Comparison of ENCODE assay signal across 8 mouse cellular contexts in the genomic region with DNA sequence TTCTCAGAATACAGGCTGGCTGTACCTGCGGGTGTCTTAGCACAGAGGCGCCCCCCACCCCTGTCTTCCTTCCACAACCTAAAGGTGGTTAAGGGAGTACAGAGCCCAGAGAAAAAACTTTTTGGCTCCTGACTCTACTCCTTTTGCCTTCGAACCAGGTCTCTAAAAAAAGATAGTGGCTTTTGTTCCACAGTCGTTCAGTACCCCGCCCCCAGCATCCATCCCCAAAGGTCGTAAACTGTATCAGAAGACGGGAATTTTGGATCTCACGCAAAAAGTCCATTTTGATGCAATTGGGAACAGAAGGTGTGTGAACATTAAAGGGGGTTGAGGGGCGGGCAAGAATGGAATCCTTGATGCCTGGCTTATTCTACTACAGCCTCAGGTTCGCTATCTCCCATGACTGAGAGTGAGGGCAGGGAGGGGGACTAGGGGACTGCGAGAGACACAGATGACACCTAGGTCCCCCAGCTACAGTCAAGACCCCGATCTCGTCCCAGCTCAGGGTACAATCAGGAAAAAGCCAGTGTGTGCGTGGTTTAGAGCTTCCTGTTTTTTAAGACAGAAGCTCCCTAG. TPM values are rescaled to one million over a fixed set of nuclear protein-coding genes. Genes with fewer than 3 reads are reported as not detected.
DNase-seq lines count a peak whose midpoint lies in the region; ATAC-seq and TF ChIP-seq lines count a peak whose summit lies in the region.

No protein-coding gene starts in this region.

- peak overlapping the region; percentile 87 for H3K9ac ChIP-seq in heart, adult 2 months (ENCODE audit: low read depth, low read length)
- peak overlapping the region; percentile 91 for H3K9ac ChIP-seq in forebrain, embryonic 15.5 days (replicated peaks)
- H3K9ac ChIP-seq in liver, adult 2 months (ENCODE audit: low read depth, low read length) = peak overlapping the region; percentile 78
- H3K9ac ChIP-seq in stomach, postnatal 0 days (ENCODE audit: low read length) = peak overlapping the region; percentile 87

- no peak for TF ChIP-seq CTCF in heart, adult 2 months (IDR thresholded peaks at IDR 0.05)
- no peak for TF ChIP-seq CTCF in E14TG2a.4 (conservative IDR thresholded peaks at IDR 0.05; ENCODE audit: low read length)
- no peak for TF ChIP-seq CTCF in liver, adult 2 months (IDR thresholded peaks at IDR 0.05; ENCODE audit: low read depth, low read length)
- no peak for TF ChIP-seq CTCF in stomach, postnatal 0 days (IDR thresholded peaks at IDR 0.05; ENCODE audit: low read depth)

- ATAC-seq in forebrain, embryonic 15.5 days (replicated peaks) = peak; percentile 39
- ATAC-seq in stomach, postnatal 0 days (ENCODE audit: low FRiP score, low TSS enrichment) = no peak

- TF ChIP-seq EP300 in heart, adult 2 months (IDR thresholded peaks at IDR 0.05; ENCODE audit: insufficient read depth, low read depth, low read length) = no peak
- TF ChIP-seq EP300 in stomach, postnatal 0 days (optimal IDR thresholded peaks at IDR 0.05) = no peak

- no peak for DNase-seq in heart, adult 2 months
- no peak for DNase-seq in heart, adult 11 months
- DNase-seq in liver, adult 2 months (ENCODE audit: extremely low read depth, low read depth, low spot score) = no peak
- no peak for DNase-seq in stomach, postnatal 0 days (ENCODE audit: low spot score)
- DNase-seq in layer of hippocampus, postnatal 25 days (ENCODE audit: extremely low spot score in 1 of 2, low spot score in 1 of 2) = no peak
- no peak for DNase-seq in adipocyte (ENCODE audit: low spot score)

- H3K4me3 ChIP-seq in heart, adult 2 months = peak overlapping the region; percentile 55
- H3K4me3 ChIP-seq in E14TG2a.4 (replicated peaks; ENCODE audit: low read length) = peak overlapping the region; percentile 93
- peak overlapping the region; percentile 64 for H3K4me3 ChIP-seq in forebrain, embryonic 15.5 days
- peak overlapping the region; percentile 87 for H3K4me3 ChIP-seq in liver, adult 2 months (ENCODE audit: insufficient read depth, low read depth, low read length)
- peak overlapping the region; percentile 84 for H3K4me3 ChIP-seq in stomach, postnatal 0 days (ENCODE audit: low read depth, low read length)

- no peaks in the 10 kb centered on the region for H3K4me1 ChIP-seq in heart, adult 2 months (ENCODE audit: control insufficient read depth, insufficient read depth, low read length)
- peaks cover 19% of the 10 kb centered on the region; the same call in 1 of the 2 replicates for H3K4me1 ChIP-seq in E14TG2a.4 (replicated peaks; ENCODE audit: low read depth, low read length)
- peaks cover 12% of the 10 kb centered on the region; the same call in 1 of the 2 replicates for H3K4me1 ChIP-seq in forebrain, embryonic 15.5 days
- H3K4me1 ChIP-seq in liver, adult 2 months (ENCODE audit: control insufficient read depth, insufficient read depth, low read length) = peaks cover 3% of the 10 kb centered on the region; the same call in 1 of the 2 replicates
- H3K4me1 ChIP-seq in stomach, postnatal 0 days (replicated peaks; ENCODE audit: control insufficient read depth, insufficient read depth) = no peaks in the 10 kb centered on the region

- no peaks in the 10 kb centered on the region for H3K27me3 ChIP-seq in heart, adult 2 months (ENCODE audit: control insufficient read depth, insufficient read depth, low read length)
- H3K27me3 ChIP-seq in E14TG2a.4 (ENCODE audit: insufficient read depth, low read length) = peaks cover 67% of the 10 kb centered on the region
- no peaks in the 10 kb centered on the region for H3K27me3 ChIP-seq in forebrain, embryonic 15.5 days
- no peaks in the 10 kb centered on the region for H3K27me3 ChIP-seq in liver, adult 2 months (ENCODE audit: control insufficient read depth, insufficient read depth, low read length)
- no peaks in the 10 kb centered on the region for H3K27me3 ChIP-seq in stomach, postnatal 0 days (ENCODE audit: control insufficient read depth, insufficient read depth, low read length)

- H3K79me2 ChIP-seq in heart, adult 2 months (replicated peaks; ENCODE audit: control insufficient read depth, insufficient read depth, low read length) = 0 out of 2 replicates have a peak, but pooled peaks cover 1% of the 10 kb centered on the region
- no peaks in the 10 kb centered on the region; the same call in 1 of the 2 replicates for H3K79me2 ChIP-seq in liver, adult 2 months (ENCODE audit: control insufficient read depth, insufficient read depth, low read length)

- WGBS in heart, adult 2 months = 2% methylated on average over 14 of the region's 14 CpGs
- 1% methylated on average over 14 of the region's 14 CpGs for WGBS in forebrain, embryonic 15.5 days
- WGBS in liver, adult 2 months = 3% methylated on average over 14 of the region's 14 CpGs
- WGBS in stomach, postnatal 0 days = 2% methylated on average over 14 of the region's 14 CpGs

- no peaks in the 10 kb centered on the region for H3K9me3 ChIP-seq in E14TG2a.4 (ENCODE audit: low read length)
- H3K9me3 ChIP-seq in forebrain, embryonic 15.5 days = no peaks in the 10 kb centered on the region
- H3K9me3 ChIP-seq in stomach, postnatal 0 days (ENCODE audit: control insufficient read depth, low read length) = no peaks in the 10 kb centered on the region

- H3K36me3 ChIP-seq in heart, adult 2 months (ENCODE audit: control insufficient read depth, insufficient read depth, low read length) = no peaks in the 10 kb centered on the region
- no peaks in the 10 kb centered on the region for H3K36me3 ChIP-seq in E14TG2a.4 (ENCODE audit: insufficient read depth, low read length)
- H3K36me3 ChIP-seq in forebrain, embryonic 15.5 days = no peaks in the 10 kb centered on the region
- H3K36me3 ChIP-seq in liver, adult 2 months (ENCODE audit: control insufficient read depth, insufficient read depth, low read length) = no peaks in the 10 kb centered on the region
- no peaks in the 10 kb centered on the region for H3K36me3 ChIP-seq in stomach, postnatal 0 days (ENCODE audit: control insufficient read depth, insufficient read depth, low read length)

- peak overlapping the region; percentile 99 for H3K27ac ChIP-seq in heart, adult 2 months
- peak overlapping the region; percentile 100 for H3K27ac ChIP-seq in forebrain, embryonic 15.5 days (replicated peaks)
- H3K27ac ChIP-seq in liver, adult 2 months (replicated peaks; ENCODE audit: insufficient read depth, low read depth, low read length) = peak overlapping the region; percentile 75
- peak overlapping the region; percentile 99 for H3K27ac ChIP-seq in stomach, postnatal 0 days (replicated peaks)

- peak overlapping the region; percentile 87 for H3K4me2 ChIP-seq in forebrain, embryonic 15.5 days (replicated peaks)
- H3K4me2 ChIP-seq in stomach, postnatal 0 days (replicated peaks; ENCODE audit: low read depth) = peak overlapping the region; percentile 89

- TF ChIP-seq POLR2A in heart, adult 2 months (IDR thresholded peaks at IDR 0.05; ENCODE audit: insufficient read depth, low read depth, low read length) = no peak; the same call in 1 of the 2 replicates
- TF ChIP-seq POLR2A in liver, adult 2 months (IDR thresholded peaks at IDR 0.05; ENCODE audit: extremely low read depth, insufficient read depth, low read length) = no peak

- intact Hi-C loops in heart, adult 2 months (cut with DNase I) = loop anchor here (5.0 kb wide), 3 partner anchors 81 to 539 kb away; partner anchors contain the start of gene Setd7

RNA-seq across cellular contexts. Expression of gene Maml3, which starts 3.4 kb away (rescaled TPM):
- total RNA-seq in heart, adult 2 months (2021) = 1 to 10 TPM; 2.7 to 2.8 TPM
- polyA plus RNA-seq in heart, adult 2 months (2012; rRNA removed) = 1.9 and 2.0 TPM in 2 replicates
- polyA plus RNA-seq in forebrain, embryonic 15.5 days (2015; fragmentation: Nextera tagmentation; extraction: Ambion mirVana) = 4.9 and 5.3 TPM in 2 replicates
- 0.92 and 1.3 TPM in 2 replicates for total RNA-seq in liver, adult 2 months (2014; rRNA removed)
- 0.34 and 0.64 TPM in 2 replicates for polyA plus RNA-seq in liver, adult 2 months (2012; rRNA removed)
- 2.8 and 2.9 TPM in 2 replicates for polyA plus RNA-seq in stomach, postnatal 0 days (2015; fragmentation: Nextera tagmentation; extraction: Ambion mirVana)
- 10 to 100 TPM in 1 of 2 experiments, 1 to 10 TPM in 1; 7.3 to 10.0 TPM for total RNA-seq in layer of hippocampus, postnatal 25 days (2021)
